Mouse (Mus musculus): ENCODE results near the gene Mrpl37.

DNA sequence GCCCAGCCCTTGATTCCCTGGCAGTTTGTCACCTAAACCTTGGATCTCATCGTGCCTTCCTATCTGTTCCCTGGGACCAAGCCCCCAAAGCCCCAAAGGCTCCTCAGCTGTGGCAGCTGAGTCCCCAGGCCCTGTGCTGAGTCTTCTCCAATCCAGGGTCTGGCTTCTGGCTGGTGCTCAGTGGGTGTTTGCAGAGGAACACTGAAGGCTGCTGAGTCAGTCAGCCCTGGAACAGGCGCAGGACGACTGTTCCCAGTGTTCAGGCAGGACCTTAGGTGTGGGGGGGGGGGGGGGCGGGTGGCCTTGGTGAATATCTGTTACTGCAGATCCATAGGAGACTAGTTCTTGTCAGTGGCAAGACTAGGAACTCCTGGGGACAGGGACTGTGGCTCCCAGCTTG lies 14.8 kb downstream of the Mrpl37 start:
- TF ChIP-seq CTCF (IDR thresholded peaks at IDR 0.05) (no peak), POLR2A (IDR thresholded peaks at IDR 0.05; ENCODE audit: insufficient read depth, low read depth, low read length) (no peak)
